ENCODE assay signal across 14 mouse cellular contexts in the genomic region with DNA sequence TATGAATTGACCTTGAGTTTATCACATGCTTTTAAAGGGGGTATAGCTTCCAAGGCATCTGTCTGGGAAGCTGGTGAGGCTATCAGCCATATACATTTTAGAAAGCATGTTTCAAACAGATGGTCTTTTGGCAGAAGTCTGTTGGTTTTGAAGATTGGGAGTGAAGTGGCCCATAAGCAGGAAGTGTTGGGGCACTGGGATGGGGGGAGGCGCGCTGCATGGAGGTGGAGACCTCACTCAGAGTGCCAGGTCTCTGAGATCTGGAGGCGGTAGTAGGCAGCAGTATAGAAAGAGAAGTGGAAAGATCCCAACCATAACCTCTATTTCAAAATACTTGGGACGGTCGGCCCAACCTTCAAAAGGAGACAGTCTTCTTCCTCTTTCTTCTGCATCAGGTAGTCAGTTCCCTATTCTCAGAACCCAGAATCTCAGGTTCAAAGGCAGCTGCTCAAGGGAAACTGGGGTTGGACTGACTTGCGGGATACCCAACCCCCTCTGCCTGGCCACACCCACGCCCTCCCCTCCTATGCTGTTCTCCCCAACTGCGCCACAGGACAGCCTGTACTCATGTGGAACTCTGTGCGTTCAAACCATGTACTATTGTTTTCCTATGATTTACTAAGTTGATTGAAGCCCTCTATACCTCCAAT. TPM values are rescaled to one million over a fixed set of nuclear protein-coding genes. Genes with fewer than 3 reads are reported as not detected.
A peak's percentile ranks its signal among the peaks of the same experiment; 100 is the strongest.
DNase-seq lines count a peak whose midpoint lies in the region; ATAC-seq and TF ChIP-seq lines count a peak whose summit lies in the region.
"Had no signal": no experiment of that assay in that cellular context is flagged by ENCODE, and none has a peak within 500 bp of the region (broad histone marks: within the 10 kb centered on the region; RNA-seq: fewer than 3 reads in every experiment).

No protein-coding gene starts in this region.

- DNase-seq in A20 (ENCODE audit: low read depth, low spot score) = peak; percentile 87
- peak; percentile 33 for DNase-seq in G1E (ENCODE audit: low spot score)
- DNase-seq in liver, embryonic 13.5 days = no peak
- DNase-seq in spleen, adult 2 months (ENCODE audit: low read depth in 1 of 2, low spot score in 2 of 2) = peak; percentile 41 to 53
- no peak for DNase-seq in cerebellum, adult 11 months
- no peak for DNase-seq in layer of hippocampus, adult 9-10 months (ENCODE audit: low spot score)
- DNase-seq in retina, postnatal 1 day = no peak
- DNase-seq: cerebellum, postnatal 25 days; gastrocnemius, postnatal 25 days; heart, postnatal 14 days; lung, postnatal 14 days; right cerebral cortex, postnatal 25 days had no signal

- H3K36me3 ChIP-seq in G1E (replicated peaks) = no peaks in the 10 kb centered on the region
- H3K36me3 ChIP-seq in liver, embryonic 13.5 days = no peaks in the 10 kb centered on the region
- no peaks in the 10 kb centered on the region for H3K36me3 ChIP-seq in spleen, adult 2 months (ENCODE audit: control insufficient read depth, insufficient read depth, low read length)
- H3K36me3 ChIP-seq in forebrain, embryonic 16.5 days (ENCODE audit: control insufficient read depth, insufficient read depth) = no peaks in the 10 kb centered on the region

- TF ChIP-seq POLR2A in spleen, adult 2 months (IDR thresholded peaks at IDR 0.05; ENCODE audit: low read depth, low read length) = no peak

- peak overlapping the region; percentile 19; the same call in 1 of the 2 replicates for H3K9ac ChIP-seq in liver, embryonic 13.5 days
- H3K9ac ChIP-seq in forebrain, embryonic 16.5 days (replicated peaks; ENCODE audit: low read depth, low read length) = no peak overlapping the region

- no peaks in the 10 kb centered on the region; the same call in 1 of the 2 replicates for H3K9me3 ChIP-seq in G1E (replicated peaks)
- H3K9me3 ChIP-seq in liver, embryonic 13.5 days (replicated peaks) = no peaks in the 10 kb centered on the region
- no peaks in the 10 kb centered on the region for H3K9me3 ChIP-seq in forebrain, embryonic 16.5 days (ENCODE audit: control insufficient read depth, low read length)

- peak overlapping the region; percentile 21; the same call in 1 of the 2 replicates for H3K4me2 ChIP-seq in liver, embryonic 13.5 days
- no peak overlapping the region for H3K4me2 ChIP-seq in forebrain, embryonic 16.5 days (ENCODE audit: low read length)

- 15% methylated on average over 9 of the region's 9 CpGs for WGBS in liver, embryonic 13.5 days (ENCODE audit: insufficient replicate concordance)
- 8% methylated on average over 9 of the region's 9 CpGs for WGBS in spleen, adult 2 months
- 71% methylated on average over 9 of the region's 9 CpGs for WGBS in forebrain, embryonic 16.5 days

- no peaks in the 10 kb centered on the region for H3K27me3 ChIP-seq in G1E (ENCODE audit: insufficient read depth, low read length)
- no peaks in the 10 kb centered on the region for H3K27me3 ChIP-seq in liver, embryonic 13.5 days
- H3K27me3 ChIP-seq in spleen, adult 2 months (ENCODE audit: control insufficient read depth, insufficient read depth, low read length) = no peaks in the 10 kb centered on the region
- H3K27me3 ChIP-seq in forebrain, embryonic 16.5 days (replicated peaks; ENCODE audit: control insufficient read depth, insufficient read depth, low read length) = no peaks in the 10 kb centered on the region

- H3K4me3 ChIP-seq in G1E (ENCODE audit: low read depth, low read length) = peak overlapping the region; percentile 62; the same call in 1 of the 2 replicates
- no peak overlapping the region for H3K4me3 ChIP-seq in liver, embryonic 13.5 days (replicated peaks)
- no peak overlapping the region for H3K4me3 ChIP-seq in spleen, adult 2 months (ENCODE audit: extremely low read depth, insufficient read depth, insufficient read length)
- H3K4me3 ChIP-seq in forebrain, embryonic 16.5 days (replicated peaks; ENCODE audit: low read length) = no peak overlapping the region

- peak overlapping the region; percentile 22; the same call in 1 of the 2 replicates for H3K27ac ChIP-seq in liver, embryonic 13.5 days
- peak overlapping the region; percentile 57; the same call in 1 of the 2 replicates for H3K27ac ChIP-seq in spleen, adult 2 months (ENCODE audit: insufficient read depth, low read length)
- no peak overlapping the region for H3K27ac ChIP-seq in forebrain, embryonic 16.5 days (ENCODE audit: low read length)

- peaks cover 65% of the 10 kb centered on the region for H3K4me1 ChIP-seq in G1E (ENCODE audit: insufficient read depth, low read depth, low read length)
- H3K4me1 ChIP-seq in liver, embryonic 13.5 days (replicated peaks) = peaks cover 25% of the 10 kb centered on the region
- peaks cover 8% of the 10 kb centered on the region; the same call in 1 of the 2 replicates for H3K4me1 ChIP-seq in spleen, adult 2 months (ENCODE audit: control insufficient read depth, insufficient read depth, insufficient read length)
- no peaks in the 10 kb centered on the region for H3K4me1 ChIP-seq in forebrain, embryonic 16.5 days (replicated peaks; ENCODE audit: control insufficient read depth, insufficient read depth, low read length)

- no peak for TF ChIP-seq CTCF in G1E (IDR thresholded peaks at IDR 0.05; ENCODE audit: low read depth, low read length)
- no peak for TF ChIP-seq CTCF in spleen, adult 2 months (IDR thresholded peaks at IDR 0.05; ENCODE audit: extremely low read depth, insufficient read depth, insufficient read length, insufficient replicate concordance)

- peak; percentile 58 for ATAC-seq in G1E (ENCODE audit: extremely low read depth, insufficient number of reproducible peaks, low FRiP score, poor library complexity, severe bottlenecking)
- ATAC-seq in liver, embryonic 13.5 days (ENCODE audit: low read depth) = no peak
- ATAC-seq in forebrain, embryonic 16.5 days = no peak
- ATAC-seq: forebrain, embryonic 14.5 days had no signal

RNA-seq across cellular contexts. Expression of gene Jak2, which starts 23.6 kb away (rescaled TPM):
- 150 and 170 TPM in 2 replicates for total RNA-seq in G1E (2014; fragmentation: Nextera tagmentation)
- total RNA-seq in G1E (2017) = 107 and 132 TPM in 2 replicates
- polyA plus RNA-seq in G1E (2012) = 7.3 and 9.4 TPM in 2 replicates
- 10.9 and 11.8 TPM in 2 replicates for polyA plus RNA-seq in liver, embryonic 13.5 days (2015; fragmentation: Nextera tagmentation; extraction: Ambion mirVana)
- polyA plus RNA-seq in spleen, adult 2 months (2012; rRNA removed) = 7.7 and 8.7 TPM in 2 replicates
- 18.2 and 19.9 TPM in 2 replicates for polyA plus RNA-seq in forebrain, embryonic 16.5 days (2015; fragmentation: Nextera tagmentation; extraction: Ambion mirVana)

Comparison
In these comparisons a context has a peak if more than half of its experiments do, and no peak if none do; other contexts are left out.
1. DNase-seq: peak in A20 (single experiment), G1E (single experiment) and spleen, adult 2 months (2 of 2); none in liver, embryonic 13.5 days (single experiment), cerebellum, adult 11 months (single experiment), layer of hippocampus, adult 9-10 months (single experiment) and retina, postnatal 1 day (single experiment).